Mouse (Mus musculus): ENCODE measurements around the gene Atp8b3.

DNA sequence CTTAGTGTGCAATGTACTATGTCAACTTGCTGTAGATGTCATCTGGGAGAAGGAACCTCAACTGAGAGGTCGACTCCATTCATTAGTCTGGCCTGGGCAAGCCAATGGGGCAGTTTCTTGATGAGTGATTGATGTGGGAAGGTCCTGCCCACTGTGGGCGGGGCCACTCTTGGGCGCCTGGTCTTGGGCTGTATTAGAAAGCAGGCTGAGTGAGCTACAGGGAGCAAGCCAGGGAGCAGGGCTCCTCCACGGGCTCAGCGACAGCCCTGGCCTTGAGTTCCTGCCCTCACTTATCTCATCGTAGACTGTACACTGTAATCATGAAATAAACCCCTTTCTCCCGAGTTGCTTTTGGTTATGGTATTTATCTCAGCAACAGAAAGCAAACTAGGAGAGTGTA lies 5.2 kb downstream of the Atp8b3 start:
- TF ChIP-seq CTCF (IDR thresholded peaks at IDR 0.05; ENCODE audit: borderline replicate concordance, control insufficient read depth, extremely low read depth, insufficient read depth, low read length, poor library complexity) (no peak), POLR2A (IDR thresholded peaks at IDR 0.05; ENCODE audit: control insufficient read depth, extremely low read depth, insufficient read depth, low read length, poor library complexity) (no peak)
